Mouse (Mus musculus) A20 (cell line): Measurements from ENCODE around the gene Atg7.

Experiments used
- DNase-seq: peaks from one replicate; pipeline ENCODE4 v3.0.0-alpha.2; 2011; ENCODE audit warnings: low read depth, low spot score

Gene Atg7

GRCm38 (mm10) chr6:114901321-114901824 lies 258.5 kb downstream of the Atg7 start:
- no peak for DNase-seq

- no peak for DNase-seq
Observed at GRCm38 (mm10) chr6:114901921-114902320, 259.0 kb downstream of the Atg7 start.

GRCm38 (mm10) chr6:114904233-114904632 lies 261.3 kb downstream of the Atg7 start:
- DNase-seq: no peak

DNA sequence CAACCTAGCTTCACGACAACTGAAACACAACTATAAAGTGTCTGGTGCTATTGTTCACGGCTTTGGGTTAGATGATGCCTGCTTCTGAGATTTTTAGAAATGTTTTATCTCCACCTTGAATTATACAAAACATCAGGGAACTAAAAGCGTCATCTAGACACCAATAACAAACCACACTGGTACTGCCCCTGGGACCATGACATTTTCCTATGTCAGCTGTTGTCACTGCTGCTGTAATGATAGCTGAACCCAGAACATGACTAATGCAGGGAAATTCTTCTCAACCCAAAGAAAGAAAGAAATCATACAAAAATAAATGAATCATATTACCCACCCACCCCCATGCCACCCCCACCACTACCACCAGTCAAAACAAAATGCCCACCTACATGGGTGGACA lies 261.9 kb downstream of the Atg7 start:
- no peak for DNase-seq

DNA sequence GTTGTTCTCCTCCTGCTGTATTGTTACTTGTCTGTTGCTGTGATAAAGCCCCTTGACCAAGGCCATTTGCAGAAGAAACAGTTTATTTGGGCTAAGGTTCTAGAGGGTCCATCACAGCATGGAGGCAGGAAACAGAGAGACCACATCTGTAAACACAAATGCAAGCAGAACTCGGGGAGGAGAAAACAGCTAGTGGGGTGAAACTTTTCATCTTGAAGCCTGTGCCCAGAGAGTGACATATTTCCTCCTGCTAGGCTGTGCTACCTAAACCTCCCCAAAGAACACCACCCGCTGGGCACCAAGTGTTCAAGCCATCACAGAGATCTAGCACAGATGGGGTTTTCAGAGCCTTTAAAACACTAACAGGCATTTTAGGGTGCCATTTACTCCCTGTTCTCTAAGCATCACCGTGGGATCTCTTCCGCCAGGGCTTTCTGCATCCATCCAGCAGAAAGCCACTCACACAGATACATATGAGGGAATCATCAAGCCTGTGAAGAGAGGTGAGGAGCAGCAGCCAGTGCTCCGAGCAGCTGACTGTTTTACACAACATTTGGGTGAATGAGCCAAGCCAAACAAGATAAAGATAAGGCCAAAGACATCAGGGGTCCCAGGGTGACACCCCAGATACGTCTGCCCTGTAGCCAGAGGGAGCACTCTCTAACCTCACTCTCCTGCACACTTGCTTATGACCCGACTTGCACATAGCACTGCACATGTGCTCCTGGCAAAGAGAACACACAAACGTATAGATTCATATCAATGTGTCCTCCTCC lies 262.5 kb downstream of the Atg7 start:
- no peak for DNase-seq

DNA sequence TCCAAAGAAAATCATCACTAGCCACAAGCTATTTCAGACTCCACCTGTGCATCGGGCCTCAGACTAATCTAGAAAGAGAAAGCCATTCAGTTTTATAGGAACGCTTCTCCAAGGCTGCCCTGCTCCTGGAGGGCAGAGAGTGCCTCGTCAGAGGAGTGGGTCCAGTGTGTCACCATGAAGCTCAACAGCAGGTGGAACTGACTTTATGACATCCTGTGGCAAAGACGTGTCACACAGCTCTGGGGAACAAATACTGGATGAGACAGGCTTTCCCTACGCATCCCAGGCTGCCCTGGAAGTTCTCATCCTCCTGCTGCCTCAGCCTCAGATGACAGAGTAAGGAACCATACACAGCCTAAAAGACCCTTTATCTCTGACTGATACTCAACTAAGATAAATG lies 263.3 kb downstream of the Atg7 start:
- no peak for DNase-seq

DNA sequence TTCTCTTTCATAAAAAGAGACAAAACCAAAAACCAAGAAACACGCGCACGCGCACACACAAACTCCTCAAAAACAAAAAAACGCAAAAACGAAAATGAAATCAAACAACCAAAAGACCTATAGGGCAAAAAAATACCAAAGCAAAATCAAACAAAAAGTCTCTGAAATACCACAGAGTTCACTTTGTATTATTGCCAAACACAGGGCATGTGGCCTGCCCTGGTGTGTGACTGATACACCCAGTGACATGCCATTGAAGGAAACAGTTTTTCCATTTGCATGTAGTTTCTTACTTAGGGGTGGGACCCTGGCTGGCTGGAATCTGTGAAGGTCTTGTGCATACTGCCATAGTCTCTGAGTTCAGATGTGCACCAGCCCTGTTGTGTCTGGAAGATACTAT lies 264.6 kb downstream of the Atg7 start:
- DNase-seq: no peak

DNA sequence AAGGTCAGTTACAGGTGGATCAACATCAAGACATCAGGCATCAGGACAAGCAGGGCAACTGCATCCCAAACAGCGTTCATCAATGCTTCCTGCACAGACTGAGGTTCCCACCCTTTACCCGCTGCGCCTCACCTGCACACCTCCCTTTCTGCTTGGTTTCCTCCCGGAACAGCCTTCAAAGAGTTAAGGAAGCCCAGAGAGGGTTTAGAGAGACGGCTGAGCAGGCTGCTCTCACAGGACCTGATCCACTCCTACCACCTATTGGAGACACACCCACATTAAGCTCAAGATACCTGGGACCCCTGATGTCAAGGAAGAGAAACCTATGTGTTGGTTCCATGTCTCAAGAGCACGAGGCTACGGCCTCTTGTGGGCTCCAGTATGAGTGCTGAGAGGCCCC lies 266.9 kb downstream of the Atg7 start:
- DNase-seq: no peak
